Mouse (Mus musculus): Measurements from ENCODE around the gene Csrp2.

GRCm38 (mm10) chr10:110890656-110891272 lies 28.8 kb upstream of the Csrp2 start:
- TF ChIP-seq CTCF (IDR thresholded peaks at IDR 0.05; ENCODE audit: extremely low read depth, insufficient read depth, insufficient read length, insufficient replicate concordance), result no peak
- no peak for TF ChIP-seq POLR2A (IDR thresholded peaks at IDR 0.05; ENCODE audit: low read depth, low read length)

Data from spleen, adult 2 months (tissue).